Mouse (Mus musculus): Measurements from ENCODE around the gene Camk2d.

- TF ChIP-seq HCFC1 (IDR thresholded peaks at IDR 0.05; ENCODE audit: low read depth, low read length) (no peak), MEF2A (IDR thresholded peaks at IDR 0.05; ENCODE audit: borderline replicate concordance, low read depth, low read length) (no peak), E2F4 (IDR thresholded peaks at IDR 0.05; ENCODE audit: insufficient replicate concordance, low read depth, low read length) (no peak), CTCF (conservative IDR thresholded peaks at IDR 0.05 in 1 of 2, IDR thresholded peaks at IDR 0.05 in 1 of 2; ENCODE audit: low read depth in 2 of 2, low read length in 2 of 2) (no peak), MAZ (IDR thresholded peaks at IDR 0.05; ENCODE audit: low read depth, low read length) (no peak), ZNF384 (IDR thresholded peaks at IDR 0.05; ENCODE audit: low read depth, low read length) (no peak), NRF1 (IDR thresholded peaks at IDR 0.05; ENCODE audit: low read depth, low read length) (no peak), KAT2A (IDR thresholded peaks at IDR 0.05; ENCODE audit: insufficient replicate concordance, low read length) (no peak), RAD21 (IDR thresholded peaks at IDR 0.05; ENCODE audit: low read depth, low read length) (no peak), USF1 (IDR thresholded peaks at IDR 0.05; ENCODE audit: low read depth, low read length) (no peak), POLR2A (IDR thresholded peaks at IDR 0.05; ENCODE audit: low read depth, low read length) (no peak), CHD2 (IDR thresholded peaks at IDR 0.05; ENCODE audit: low read length) (no peak), UBTF (IDR thresholded peaks at IDR 0.05; ENCODE audit: low read depth, low read length) (no peak)
Measured at GRCm38 (mm10) chr3:126629040-126629439, 32.9 kb downstream of the Camk2d start.

All from CH12.LX (cell line).